Mouse (Mus musculus): ENCODE results near the gene Slc30a3.
A peak's percentile ranks its signal among the peaks of the same experiment; 100 is the strongest.

Slc30a3 gene

GRCm38 (mm10) chr5:31108000-31108490, at the start of gene Slc30a3:
Gene Slc30a3 (minus strand): TSS chr5:31108237.
- DNase-seq (ENCODE audit: low read depth, low spot score), result no peak

- peak; percentile 84 for DNase-seq (ENCODE audit: low read depth, low spot score)
Measured at GRCm38 (mm10) chr5:31154152-31154553, 46.1 kb upstream of the Slc30a3 start, which contains the start of gene Mpv17. Gene Mpv17 (minus strand): TSS chr5:31154251.

GRCm38 (mm10) chr5:31153516-31154151, 45.6 kb upstream of the Slc30a3 start:
- no peak for DNase-seq (ENCODE audit: low read depth, low spot score)

- DNase-seq (ENCODE audit: low read depth, low spot score), result peak; percentile 97
Measured at GRCm38 (mm10) chr5:31151746-31152145, 43.7 kb upstream of the Slc30a3 start.

- peak; percentile 80 for DNase-seq (ENCODE audit: low read depth, low spot score)
Measured at GRCm38 (mm10) chr5:31149781-31150180, 41.7 kb upstream of the Slc30a3 start.

- DNase-seq (ENCODE audit: low read depth, low spot score), result peak; percentile 52
Measured at GRCm38 (mm10) chr5:31138968-31139425, 31.0 kb upstream of the Slc30a3 start.

GRCm38 (mm10) chr5:31138241-31138967, 30.4 kb upstream of the Slc30a3 start, which contains the start of gene Ucn:
Gene Ucn (minus strand): TSS chr5:31138829.
- DNase-seq (ENCODE audit: low read depth, low spot score), result no peak

GRCm38 (mm10) chr5:31137658-31138057, 29.6 kb upstream of the Slc30a3 start:
- no peak for DNase-seq (ENCODE audit: low read depth, low spot score)

- DNase-seq (ENCODE audit: low read depth, low spot score), result no peak
Measured at GRCm38 (mm10) chr5:31136730-31137424, 28.8 kb upstream of the Slc30a3 start.

GRCm38 (mm10) chr5:31126050-31126449, 18.0 kb upstream of the Slc30a3 start:
- DNase-seq (ENCODE audit: low read depth, low spot score), result no peak

- DNase-seq (ENCODE audit: low read depth, low spot score), result no peak
Measured at GRCm38 (mm10) chr5:31123481-31123880, 15.4 kb upstream of the Slc30a3 start.

- no peak for DNase-seq (ENCODE audit: low read depth, low spot score)
Measured at GRCm38 (mm10) chr5:31121111-31121510, 13.1 kb upstream of the Slc30a3 start.

GRCm38 (mm10) chr5:31116912-31117311, 8.9 kb upstream of the Slc30a3 start:
- no peak for DNase-seq (ENCODE audit: low read depth, low spot score)

GRCm38 (mm10) chr5:31116354-31116753, 8.3 kb upstream of the Slc30a3 start, which contains the start of gene Trim54:
Gene Trim54 (plus strand): TSS chr5:31116712.
- no peak for DNase-seq (ENCODE audit: low read depth, low spot score)

GRCm38 (mm10) chr5:31110781-31111180, 2.7 kb upstream of the Slc30a3 start:
- DNase-seq (ENCODE audit: low read depth, low spot score), result peak; percentile 61

GRCm38 (mm10) chr5:31105814-31106335, 2.2 kb downstream of the Slc30a3 start, which contains the start of gene Dnajc5g:
Gene Dnajc5g (plus strand): TSS chr5:31106285.
- DNase-seq (ENCODE audit: low read depth, low spot score), result no peak

GRCm38 (mm10) chr5:31095711-31096480, 12.1 kb downstream of the Slc30a3 start:
- DNase-seq (ENCODE audit: low read depth, low spot score), result no peak

- DNase-seq (ENCODE audit: low read depth, low spot score), result no peak
Measured at GRCm38 (mm10) chr5:31094799-31095691, 13.0 kb downstream of the Slc30a3 start.

- DNase-seq (ENCODE audit: low read depth, low spot score), result no peak
Measured at GRCm38 (mm10) chr5:31094100-31094798, 13.8 kb downstream of the Slc30a3 start.

All from 3T3-L1 (cell line).